Mouse (Mus musculus) T-helper 2 cell (primary cell): ENCODE data around the gene Dlgap4.

Source experiments
- in situ Hi-C: fragments of 300-600 bp; cut with MboI, MseI; formaldehyde crosslinking; loops from one replicate; pipeline ENCODE4 v1.15.1; 2025; ENCODE audit warnings: high pct_unique_total_duplicates

Dlgap4 gene

DNA sequence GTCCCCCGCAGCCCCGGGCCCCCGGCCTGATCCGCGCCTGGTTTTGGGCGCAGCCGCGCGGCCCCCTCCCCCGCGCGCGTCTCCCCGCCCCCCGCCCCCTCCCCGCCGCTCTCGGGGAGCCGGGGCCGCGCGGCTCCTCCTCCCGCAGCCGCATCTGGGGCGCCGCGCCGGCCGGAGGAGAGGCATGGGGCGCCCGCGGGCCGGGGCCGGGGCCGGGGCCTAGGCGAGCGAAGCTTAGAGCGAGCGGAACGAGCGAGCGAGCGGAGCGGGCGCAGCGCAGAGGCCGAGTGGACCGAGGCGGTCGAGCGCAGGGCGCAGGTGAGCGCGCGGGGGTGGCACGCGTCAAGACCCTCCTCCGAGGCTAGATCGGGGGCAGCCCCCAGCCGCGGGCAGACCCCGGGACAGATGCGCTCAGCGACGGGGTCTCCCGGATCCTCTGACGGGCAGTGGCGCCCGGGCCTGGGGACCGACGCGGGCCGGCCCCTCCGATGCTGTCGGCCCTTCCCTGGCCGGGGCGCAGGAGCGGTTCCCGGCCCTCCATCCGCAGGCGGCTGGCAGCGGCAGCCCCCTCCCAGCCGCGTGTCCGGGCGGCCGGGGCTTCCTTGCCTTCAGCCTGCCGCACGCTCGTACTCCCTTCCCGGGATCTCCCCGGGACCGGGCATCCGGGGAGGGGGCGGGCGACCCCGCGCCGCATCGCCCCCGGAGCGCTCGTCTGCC, at the start of gene Dlgap4:
Gene Dlgap4 (plus strand): TSS at position 165 of the 717 bp plus-strand sequence.
- in situ Hi-C loops: no loop called here

DNA sequence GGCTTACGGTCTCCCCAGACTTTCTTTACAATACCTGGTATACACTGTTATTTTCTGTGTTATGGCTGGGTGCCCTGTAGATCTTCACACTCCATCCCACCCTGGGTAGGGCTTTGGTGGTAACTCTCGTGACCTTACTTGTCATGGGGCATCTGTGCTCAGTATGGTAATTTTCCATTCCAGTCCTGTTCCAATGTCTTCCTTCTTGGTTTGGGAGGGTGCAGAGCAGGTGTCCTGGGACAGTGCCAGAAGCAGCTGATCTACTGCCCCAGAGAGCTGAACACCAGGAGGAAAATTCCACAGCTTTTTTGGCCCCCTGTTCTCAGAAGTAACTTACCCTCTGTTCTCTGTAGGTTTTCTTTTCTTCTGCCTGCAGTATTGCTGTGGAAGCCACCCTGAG, 47.0 kb upstream of the Dlgap4 start:
- in situ Hi-C loops: no loop called here

DNA sequence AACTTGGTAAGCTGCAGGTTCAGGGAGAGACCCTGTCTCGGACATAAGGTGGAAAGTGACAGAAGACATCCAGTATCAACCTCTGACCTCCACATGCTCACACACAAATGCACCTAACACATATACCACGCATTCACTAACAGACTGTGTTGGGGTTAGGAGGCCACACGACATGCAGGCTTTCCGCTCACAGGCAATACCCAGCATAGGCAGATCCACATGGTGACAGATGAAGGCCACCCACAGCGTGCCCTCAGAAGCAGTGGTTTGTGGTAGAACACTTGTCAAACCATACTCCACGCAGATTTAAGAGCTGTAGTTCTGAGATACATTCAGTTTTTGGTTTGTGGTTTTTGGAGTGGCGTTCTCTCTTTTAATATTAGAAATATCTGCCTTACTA, 44.9 kb upstream of the Dlgap4 start:
- in situ Hi-C loops: no loop called here

DNA sequence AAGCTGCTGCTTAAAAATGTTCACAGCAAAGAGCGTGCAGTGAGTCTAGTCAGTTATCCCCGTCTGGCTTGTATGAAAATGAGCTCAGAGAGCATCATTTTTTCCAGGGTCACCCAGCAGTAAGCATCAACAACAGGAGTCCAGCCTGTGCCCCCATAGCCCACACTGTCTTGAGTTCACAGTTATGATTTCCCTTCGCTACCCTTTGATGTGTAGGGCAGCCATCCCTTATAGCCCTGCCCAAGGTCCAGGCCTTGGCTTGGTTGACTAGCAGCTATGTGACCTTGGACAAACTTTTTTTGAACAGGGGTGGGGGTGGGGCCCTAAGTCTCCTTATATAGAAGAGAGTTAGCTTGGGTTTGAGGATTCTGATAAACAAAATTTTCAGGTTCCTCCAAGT, 44.2 kb upstream of the Dlgap4 start:
- in situ Hi-C loops: no loop called here

DNA sequence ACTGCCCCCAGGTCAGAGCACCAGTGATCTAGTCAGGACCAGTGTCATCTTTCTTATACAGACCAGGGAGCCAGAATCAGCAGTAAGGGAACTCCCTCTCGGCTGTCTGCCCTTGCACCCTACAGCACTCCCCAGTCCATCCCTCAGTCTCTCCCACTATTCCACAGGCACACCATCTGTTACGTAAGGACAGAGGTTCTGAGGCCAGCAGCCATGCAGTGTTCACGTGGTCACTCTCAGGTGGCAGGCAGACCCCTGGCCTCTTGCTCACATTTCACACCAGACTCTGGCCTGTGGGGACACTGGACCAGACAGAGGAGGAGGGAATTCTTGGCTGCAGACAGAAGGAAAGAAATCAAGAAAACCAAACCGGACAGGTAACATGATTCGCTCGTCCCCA, 42.0 kb upstream of the Dlgap4 start:
- in situ Hi-C loops: no loop called here

DNA sequence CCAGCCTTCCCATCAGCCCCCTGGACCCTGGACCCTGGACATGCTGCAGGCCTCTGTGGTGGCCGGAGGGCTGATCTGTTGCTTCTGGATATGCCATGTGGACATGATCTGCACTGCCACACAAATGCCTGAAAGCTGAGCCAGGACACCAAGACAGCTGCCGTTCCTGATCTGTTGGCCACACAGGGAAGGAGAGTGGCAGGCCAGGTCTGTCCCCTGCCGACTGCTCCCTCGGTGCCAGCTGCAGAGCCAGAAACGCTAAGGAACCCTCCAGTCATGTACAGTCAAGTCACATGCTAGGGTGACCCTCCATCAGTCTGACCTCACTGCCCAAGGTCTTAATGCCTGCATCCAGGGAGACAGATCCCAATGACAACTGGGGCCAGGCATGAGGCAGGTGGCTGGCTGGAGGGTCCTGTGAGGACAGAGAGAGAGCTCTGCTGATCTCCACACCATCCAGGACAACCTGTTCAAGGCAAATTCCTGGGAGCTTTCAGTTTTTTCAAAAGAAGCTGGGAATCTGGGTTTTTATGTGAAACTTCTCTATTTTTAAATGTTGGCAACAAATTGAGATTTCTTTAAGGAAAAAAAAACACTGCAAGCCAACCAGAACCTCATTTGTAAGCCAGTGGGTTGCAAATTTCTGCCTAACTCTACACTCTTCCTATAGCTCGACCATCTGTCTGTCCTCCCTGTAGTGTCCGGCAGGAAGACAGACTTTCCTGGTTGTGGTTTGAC, 36.5 kb upstream of the Dlgap4 start:
- in situ Hi-C loops: no loop called here

DNA sequence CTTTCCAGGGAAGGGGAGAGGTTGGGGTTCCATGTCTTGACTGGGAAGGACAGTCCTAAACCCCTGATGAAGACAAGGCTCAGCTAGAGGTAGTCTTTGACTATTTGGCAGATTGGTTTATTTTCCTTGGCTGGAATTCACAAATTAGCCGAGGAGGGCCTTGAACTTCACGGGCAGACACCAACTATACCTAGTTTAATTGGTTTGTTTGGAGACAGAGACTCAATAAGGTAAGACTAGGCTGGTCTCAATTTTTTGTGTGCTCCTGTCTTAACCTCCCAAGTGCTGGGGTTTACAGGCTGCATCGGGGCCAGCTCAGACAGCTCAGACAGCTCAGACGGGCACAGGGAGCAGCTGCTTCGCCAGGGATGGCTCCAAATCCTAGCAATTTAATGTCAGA, 33.0 kb upstream of the Dlgap4 start:
- in situ Hi-C loops: loop anchor here (10.0 kb wide), 1 partner anchor 124 kb away; no protein-coding TSS in a partner anchor

DNA sequence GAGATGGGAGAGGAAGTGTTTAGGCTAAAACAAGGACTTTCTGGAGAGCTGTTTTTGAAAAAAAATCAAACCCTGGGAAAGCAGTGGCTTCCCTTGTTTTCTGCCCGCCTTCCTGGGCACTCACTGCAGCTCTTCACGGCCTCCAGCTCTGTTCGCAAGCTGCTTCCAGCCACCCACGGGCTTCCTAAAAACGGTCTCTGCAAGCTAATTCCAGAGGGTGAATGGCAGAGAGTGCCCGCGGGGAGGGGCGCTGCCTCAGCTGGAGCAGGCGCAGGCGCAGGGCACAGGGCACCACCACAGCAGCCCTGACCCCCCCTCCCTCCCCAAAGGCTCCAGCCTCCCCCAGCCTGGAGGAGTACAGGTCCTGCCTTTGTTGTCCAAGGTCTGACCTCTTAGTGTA, 32.3 kb upstream of the Dlgap4 start:
- in situ Hi-C loops: loop anchor here (10.0 kb wide), 1 partner anchor 124 kb away; no protein-coding TSS in a partner anchor

DNA sequence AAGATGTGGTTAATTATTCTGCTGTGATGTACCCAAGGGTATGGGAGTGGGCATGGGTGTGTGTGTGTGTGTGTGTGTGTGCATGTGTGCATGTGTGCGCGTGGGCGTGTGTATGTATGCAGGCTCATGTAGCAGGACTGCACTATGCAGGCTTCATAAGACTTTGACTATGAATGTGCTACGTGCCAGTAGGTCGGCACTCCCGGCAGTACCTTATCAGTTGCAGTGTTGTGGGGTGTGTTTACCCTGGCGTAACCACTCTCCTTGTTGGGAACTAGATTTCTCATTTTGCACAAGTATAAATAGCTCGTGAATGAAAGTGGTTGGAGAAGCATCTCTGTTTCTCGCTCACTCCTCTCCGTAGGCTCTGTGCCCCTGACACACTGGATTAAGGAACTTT, 30.6 kb upstream of the Dlgap4 start:
- in situ Hi-C loops: loop anchor here (10.0 kb wide), 1 partner anchor 122 kb away; no protein-coding TSS in a partner anchor

DNA sequence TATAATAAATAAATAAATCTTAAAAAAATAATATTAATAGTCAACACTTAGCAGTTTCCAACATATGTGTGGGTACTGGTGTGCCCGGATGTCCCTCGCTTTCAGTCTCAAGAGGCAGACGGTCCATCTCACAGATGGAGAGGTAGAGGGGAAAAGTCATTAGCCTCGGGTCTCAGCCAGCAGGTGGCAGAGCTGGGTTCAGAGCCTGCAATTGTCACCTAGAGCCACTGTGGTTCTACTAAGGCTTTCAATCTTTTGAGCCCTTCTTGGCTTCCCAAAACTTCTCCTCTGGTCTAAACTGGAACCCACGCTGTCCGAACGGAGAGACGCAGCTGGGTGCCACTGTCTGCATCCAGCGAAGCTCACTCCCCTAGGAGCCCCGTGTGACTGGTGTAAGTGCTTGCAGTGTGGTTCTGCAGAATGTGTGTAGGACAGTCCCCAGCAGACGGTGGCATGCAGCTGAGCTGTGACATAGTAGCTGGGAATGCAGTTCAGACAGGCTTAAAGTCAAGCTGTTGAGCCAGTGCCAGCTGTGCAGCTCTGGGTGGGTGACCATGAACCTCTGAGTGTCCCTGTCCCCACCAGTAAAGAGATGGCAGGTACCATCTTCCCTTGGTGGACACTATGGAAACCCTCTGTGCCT, 29.2 kb upstream of the Dlgap4 start:
- in situ Hi-C loops: loop anchor here (10.0 kb wide), 1 partner anchor 121 kb away; no protein-coding TSS in a partner anchor

DNA sequence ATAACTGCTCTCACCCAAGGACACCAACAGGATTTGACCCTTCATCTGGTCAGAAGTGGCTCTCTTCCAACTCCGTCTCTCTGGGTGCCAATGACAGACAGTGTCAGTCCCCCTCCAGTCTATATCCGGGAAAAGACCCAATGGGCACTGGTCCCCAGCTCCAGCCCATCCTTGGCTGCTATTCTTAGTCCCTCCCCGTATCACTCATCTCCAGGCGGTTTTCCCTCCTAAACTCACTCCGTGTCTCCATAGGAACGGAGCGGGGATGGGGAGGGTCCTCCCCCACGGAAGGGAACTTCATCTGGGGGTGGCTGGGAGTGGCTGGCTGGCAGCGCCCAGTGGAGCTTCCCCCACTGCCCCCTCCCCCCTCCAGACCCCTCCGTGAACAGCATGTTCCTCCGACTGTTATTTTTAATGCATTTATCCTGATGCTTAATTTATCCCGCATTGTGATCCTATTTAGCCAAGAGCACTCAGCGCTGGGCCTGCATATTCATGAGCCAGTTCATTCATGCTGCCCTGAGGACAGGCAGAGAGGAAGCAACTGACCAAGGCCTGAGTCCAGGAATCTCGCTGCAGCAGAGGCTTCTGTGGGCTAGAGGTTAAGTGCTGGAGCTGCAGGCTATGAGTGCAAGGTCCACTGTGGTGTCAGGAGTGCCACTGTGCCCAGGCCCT, 28.6 kb upstream of the Dlgap4 start:
- in situ Hi-C loops: loop anchor here (10.0 kb wide), 1 partner anchor 120 kb away; no protein-coding TSS in a partner anchor

DNA sequence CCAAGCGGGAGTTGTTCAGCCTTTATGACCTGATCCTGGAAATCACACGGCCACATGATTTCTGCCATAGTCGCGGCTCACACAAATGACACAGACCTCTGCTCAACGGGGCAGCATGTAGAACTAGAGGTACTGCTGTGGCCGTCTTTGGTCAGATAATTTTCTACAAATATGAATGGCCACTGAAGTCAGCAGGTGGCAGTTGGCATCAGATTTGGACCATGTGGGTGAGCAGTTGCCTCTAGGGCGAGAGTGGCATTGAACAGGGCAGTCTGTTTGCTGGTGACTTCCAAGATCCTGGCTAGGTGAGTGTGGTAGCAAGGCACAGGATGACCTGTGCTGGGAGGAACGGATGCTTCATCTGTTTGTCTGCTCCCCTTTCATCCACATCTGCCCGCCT, 24.0 kb upstream of the Dlgap4 start:
- in situ Hi-C loops: loop anchor here (10.0 kb wide), 1 partner anchor 115 kb away; no protein-coding TSS in a partner anchor

DNA sequence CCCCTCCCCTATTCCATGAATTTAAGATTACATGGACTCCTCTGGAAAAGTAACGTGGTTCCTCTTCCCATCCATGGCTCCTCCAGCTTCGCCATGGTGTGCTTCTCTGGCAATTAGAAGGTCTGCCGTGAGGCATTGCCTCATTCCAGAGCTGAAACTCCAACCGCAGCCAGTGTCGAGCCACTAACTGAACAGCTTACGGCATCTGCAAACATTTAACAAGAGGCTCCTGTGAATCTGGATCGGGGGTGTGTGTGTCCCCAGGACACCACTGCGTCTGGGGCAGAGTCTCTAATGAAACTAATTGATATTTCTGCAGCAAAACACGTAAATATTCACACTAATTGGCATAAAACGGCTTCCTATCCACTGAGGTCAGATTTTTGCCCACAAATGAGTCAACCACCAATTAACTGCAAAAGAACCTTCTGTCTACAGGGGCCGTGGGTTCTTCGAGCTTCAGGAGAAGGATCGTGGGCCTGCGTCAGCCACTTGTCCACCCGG, 18.5 kb upstream of the Dlgap4 start:
- in situ Hi-C loops: no loop called here

DNA sequence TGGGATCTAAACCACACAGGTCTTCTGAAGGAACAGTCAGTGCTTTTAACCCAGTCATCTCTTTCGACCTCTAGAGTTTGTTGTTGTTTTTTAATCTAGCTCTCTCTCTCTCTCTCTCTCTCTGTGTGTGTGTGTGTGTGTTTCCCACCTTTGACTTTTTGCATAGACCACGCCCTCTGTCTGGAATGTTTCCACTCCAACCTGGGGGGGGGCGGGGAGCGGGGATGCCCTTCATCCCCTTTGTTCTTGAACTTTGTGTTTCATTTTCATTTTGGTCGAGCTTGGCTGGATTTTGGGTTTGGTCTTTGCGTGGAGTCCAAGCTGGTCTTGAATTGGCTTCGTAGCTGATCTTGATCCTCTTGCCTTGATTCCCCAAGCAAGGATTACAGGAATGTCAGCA, 10.9 kb upstream of the Dlgap4 start:
- in situ Hi-C loops: no loop called here

DNA sequence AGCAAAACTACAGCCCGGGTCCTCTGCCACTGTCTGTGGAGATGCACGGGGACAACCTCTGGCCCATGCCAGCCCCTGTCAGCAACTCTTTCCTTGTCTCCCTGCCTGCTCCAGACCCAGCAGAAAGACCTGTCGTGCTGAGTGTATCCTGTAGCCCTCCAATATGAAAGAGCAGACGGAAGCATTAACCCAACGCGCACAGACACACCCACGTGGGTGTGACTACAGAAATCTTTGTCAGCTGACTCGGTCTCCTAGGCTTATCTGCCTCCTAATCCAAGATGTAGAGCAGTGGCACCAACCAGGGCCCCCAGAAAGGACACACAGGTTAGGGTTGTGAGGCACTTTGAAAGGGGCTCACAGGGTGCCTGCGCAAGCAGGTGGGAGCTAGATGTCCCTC, 9.8 kb upstream of the Dlgap4 start:
- in situ Hi-C loops: no loop called here

DNA sequence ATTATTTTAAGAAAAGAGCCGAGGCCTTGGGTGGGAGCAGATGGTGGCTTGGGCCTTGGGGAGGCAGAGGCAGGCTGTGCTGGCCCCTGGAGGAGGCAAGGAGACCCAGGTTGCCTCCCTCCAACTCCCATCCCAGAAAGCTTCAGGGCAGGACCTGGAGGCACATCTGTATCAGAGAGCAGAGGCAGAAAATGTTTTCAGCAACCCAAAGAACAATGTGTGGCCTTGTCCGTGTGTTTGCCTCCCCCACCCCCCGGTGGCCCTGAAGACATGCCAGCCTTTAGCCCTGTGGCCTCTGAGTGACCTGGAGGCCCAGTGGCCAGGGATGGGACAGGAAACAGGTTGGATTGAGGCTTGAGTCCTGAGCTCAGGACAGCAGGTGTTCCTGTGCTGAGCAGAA, 8.4 kb upstream of the Dlgap4 start:
- in situ Hi-C loops: no loop called here

DNA sequence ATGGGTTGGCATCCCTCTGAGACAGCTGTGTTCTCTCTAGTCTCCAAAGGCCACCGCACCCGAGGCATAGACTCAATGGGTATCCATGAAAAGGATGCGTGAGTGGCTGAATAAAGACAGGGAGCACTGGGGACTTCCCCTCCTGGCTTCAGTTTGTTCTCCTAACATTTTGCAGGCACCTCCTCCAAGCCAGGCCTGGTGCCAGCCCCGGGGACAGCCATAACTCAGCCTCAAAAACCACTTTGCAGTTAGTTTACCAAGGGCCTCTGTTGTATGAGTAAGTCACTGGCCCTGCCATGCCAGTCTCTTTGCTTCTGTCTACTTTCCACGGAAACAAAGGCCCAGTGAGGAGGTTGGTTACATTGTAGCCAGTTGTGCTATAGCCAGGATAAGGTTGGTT, 7.5 kb upstream of the Dlgap4 start:
- in situ Hi-C loops: no loop called here

DNA sequence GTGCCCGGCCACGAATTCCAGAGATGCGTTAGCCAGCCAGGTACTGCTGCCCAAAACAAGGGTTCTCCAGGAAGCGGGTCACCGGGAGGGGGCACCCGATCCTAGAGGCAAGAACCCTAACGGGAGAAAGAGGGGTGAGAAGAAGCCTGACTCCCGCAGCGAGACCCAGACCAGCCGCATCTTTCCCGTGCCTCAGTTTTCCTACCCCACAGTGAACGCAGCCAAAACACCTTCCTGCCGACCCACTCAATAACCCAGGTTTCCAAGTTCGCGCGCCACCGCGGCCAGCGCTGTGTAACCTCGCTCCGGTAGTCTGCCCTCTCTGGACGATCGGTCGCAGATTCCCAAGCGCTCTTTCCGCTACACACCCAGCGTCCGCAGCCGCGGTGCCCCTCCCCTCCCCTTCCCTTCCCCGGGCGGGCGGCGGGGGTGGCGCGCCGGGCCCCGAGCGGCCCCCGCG, 394 bp upstream of the Dlgap4 start:
- in situ Hi-C loops: no loop called here

DNA sequence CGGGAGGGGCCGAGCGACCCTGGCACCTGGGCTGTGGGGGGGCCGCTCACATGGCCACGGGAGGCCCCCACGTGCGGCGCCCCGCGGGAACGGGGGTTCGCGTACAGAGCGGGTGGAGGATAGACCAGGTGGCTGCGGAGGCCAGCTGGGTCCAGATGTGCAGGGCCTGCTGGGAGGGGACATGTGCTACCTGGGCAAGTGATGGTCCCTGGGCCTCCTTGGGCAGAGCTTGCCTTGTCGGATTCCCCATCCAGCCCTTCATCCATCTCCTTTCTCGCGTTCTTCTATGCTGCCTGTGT, 702 bp downstream of the Dlgap4 start:
- in situ Hi-C loops: no loop called here

DNA sequence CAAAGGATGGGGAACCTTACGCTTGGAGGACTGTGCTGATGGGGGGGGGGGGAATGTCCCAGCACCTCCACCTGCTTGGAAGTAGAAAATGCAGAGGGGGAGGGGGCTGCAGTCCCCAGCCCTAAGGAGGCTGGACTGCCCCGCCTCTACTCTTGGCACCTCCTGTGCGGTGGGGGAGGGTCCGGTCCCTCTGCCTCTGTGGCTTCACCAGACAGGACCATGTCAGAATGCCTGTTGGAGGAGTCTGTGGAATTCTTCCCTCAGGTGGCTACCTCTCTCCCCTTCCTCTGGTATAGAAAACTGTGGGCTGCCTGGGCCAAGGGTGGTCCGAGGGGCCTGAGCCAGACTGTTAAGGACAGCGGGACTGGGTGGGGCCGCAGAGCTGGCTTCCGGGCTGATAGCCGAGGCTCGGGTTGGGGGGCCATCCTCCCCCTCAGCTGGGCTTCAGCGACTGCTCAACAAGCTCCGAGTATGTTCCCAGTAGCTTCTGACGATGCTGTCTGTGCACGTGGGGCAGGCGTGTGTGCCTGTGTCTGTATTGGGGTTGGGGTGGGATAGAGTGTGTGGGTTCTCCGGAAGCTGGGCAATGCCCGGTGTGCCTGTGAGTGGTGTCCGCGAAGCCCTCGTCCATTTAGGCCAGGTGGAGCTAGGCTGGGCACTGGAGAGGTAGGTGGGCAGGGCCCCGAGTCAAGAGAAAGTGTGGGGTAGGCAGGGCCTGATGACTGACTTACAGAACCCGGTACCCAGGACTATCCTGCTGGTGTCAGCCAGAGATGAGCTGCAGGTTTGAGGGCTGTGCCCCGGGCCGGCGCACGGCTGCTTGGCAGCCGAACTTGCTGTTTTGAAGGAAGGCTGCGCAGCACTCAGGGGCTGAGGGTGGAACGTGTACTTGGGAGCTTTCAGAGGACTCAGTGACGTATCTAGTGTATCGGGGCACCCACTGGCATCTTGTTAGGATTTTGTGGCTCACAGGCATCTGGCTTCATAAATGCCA, 1.5 kb downstream of the Dlgap4 start:
- in situ Hi-C loops: no loop called here

DNA sequence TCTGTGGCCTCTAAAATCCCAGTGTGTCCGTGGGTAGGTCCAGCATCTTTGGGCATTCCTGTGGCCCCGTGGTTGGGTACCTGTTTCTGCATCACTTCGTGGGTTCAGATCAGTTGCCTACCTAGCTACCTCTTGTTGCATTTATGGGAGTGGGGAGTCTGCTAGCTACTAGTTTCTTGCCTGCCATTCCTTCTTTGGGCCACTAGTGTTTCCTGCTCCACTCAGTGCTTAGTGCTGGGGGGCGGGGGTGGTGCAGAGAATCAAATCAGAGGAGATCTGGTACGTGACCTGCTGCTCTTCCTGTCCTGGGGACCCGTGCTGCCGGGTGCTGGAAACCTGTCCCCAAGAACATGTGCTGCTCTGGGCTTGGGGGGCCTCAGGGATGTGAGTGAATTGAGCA, 3.0 kb downstream of the Dlgap4 start:
- in situ Hi-C loops: no loop called here
